Mouse (Mus musculus): Measurements from ENCODE around the gene Cacng8.

Gene Cacng8

DNA sequence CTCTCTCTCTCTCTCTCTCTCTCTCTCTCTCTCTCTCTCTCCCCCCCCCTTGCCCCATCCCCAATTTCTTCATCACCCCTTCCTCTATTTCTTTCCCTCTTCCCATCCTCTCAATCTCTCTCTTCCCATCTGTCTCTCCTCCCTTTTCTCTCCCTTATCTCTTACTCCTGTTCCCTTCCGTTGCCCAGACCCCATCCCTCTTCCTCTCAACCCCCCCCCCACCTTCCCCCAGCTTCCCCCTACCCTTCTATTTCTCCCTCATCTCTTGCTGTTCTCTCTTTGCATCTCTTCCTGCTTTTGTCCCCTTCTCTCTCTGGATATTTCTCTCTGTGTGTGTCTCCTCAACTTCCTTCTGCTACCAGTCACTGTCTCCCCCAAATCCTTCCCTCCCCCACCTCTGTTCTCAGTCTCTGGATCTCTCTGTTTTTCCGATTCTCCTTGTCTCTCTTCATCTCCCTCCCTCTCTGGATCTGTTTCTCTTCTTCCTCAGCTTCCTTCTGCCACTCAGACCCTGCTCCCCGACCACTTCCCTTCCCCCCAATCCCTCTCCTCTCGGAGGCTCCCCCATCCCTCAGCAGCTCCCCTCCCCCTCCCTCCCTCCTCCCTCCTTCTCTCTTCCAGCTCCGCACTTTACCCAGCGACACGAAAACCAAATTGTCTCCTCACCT lies at the start of gene Cacng8:
Gene Cacng8, plus strand, starts transcription at position 271 of the 668 bp plus-strand sequence.
- DNase-seq (ENCODE audit: low read depth, low spot score) = no peak

DNA sequence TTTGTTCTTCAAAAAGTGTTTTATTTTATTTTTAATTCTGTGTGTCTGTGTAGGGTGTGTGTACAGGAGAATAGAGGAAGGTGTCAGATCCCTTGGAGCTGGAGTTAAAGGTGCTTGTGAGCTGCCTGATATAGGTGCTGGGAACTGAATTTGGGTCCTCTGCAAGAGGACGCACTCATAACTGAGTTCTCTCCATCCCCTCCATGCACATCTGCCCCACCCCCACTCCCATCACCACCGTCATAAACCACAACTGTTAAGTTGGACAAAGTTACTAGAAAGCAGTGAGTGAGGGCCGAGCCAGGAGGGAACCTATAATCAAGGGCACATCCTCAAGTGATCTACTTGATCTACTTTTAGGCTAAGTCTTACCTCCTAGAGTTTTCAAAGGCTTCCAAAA lies 46.6 kb upstream of the Cacng8 start:
- DNase-seq (ENCODE audit: low read depth, low spot score) = no peak

DNA sequence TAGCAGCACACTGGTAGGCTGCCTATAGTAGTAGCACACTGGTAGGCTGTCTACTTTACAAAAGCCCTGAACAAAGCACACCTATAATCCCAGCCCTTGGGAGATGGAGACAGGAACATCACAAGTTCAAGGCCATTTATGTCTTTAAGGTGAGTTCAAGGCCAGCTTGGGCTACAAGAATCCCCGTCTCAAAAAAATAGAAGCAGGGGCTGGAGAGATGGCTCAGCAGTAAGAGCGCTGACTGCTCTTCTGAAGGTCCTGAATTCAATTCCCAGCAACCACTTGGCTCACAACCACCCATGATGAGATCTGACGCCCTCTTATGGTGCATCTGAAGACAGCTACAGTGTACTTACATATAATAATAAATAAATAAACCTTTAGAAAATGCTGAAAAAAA lies 45.2 kb upstream of the Cacng8 start:
- DNase-seq (ENCODE audit: low read depth, low spot score) = no peak

DNA sequence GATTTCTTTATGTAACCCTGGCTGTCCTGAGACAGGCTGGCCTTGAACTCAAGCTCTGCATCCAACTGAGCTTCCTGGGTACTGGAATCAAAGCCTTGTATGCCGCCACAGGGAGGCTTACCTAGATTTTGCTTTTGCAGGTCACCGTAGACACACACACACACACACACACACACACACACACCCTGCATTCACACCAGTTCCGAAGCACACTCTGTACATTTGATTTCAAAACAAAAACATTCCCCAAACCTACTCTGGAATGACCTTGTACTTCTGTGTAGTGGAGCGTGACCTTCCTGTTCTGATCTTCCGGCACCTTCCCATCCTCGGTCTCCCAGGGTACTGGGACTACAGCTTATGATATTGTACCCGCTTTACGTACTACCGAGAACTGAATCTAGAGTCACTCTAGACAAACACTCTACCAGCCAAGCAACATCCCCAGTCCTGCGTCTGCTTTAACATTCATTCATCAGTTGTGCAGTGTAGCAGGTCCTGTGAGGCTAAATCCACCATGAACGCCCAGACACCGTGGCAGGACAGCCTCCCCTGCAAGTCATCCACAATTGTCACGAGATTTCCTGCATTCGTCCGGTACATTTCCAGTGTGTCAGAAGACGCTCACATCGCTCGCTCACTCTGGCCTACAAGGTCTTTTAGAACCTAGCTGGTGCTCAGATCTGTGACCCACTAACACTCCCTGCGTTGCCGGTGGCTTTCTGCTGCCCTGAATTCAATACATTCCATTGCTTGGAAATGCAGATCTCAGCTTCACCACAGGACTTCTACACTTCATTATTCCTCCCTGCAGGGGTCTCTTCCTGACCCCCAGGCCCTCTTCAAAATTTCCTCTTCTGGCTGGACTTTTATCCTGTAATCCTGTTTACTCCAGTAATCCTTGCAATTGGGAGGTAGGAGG lies 42.9 kb upstream of the Cacng8 start:
- DNase-seq (ENCODE audit: low read depth, low spot score) = peak; percentile 99

DNA sequence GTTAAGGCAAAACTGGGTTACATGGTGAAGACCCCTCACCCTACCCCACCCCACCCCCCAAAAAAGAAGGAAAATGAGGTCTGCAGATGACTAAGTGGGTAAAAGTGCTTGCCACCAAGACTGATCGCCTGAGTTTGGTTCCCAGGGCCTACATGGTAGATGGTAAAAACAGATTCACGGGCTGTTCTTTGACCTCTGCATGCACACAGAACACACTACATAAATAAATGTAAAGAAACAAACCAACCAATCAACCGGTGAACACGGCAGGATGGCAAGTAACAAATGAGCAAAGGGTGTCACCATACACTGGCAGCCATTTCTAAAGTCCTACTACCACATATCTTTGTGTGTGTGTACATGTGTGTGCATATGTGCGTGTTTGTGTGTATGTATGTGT lies 42.2 kb upstream of the Cacng8 start:
- no peak for DNase-seq (ENCODE audit: low read depth, low spot score)

DNA sequence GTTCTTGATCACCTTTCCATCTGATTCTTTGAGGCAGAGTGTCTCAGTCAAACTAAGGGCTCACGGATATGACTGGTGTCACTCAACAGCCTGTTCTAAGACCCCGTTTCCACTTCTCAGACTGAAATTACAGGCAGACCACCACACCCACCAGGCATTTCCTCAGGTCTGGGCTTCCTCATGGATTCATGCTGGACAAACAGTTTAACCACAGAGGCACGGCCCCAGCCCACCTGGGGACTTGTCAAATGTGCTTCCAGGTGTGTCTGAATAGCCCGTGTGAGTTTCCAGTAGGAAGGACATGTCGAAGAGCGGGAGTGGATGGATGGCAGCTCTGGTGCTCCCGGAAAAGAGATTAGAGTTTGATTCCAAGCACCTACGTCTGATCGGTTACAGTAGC lies 40.7 kb upstream of the Cacng8 start:
- peak; percentile 46 for DNase-seq (ENCODE audit: low read depth, low spot score)

DNA sequence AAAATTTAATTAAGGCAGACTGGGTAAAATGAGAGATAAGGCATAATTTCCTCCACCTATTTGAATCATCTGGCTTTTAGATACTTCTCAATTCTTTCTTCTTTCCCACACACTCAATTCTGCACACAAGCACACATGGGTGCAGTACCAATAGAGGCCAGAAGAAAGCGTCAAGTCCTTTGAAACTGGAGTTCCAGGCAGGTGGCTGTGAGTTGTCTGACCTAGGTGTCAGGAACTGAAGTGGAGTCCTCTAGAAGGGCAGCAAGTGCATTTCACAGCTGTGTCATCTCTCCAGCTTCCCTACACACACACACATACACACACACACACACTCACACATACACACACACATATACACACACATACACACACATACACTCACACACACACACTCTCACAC lies 38.9 kb upstream of the Cacng8 start:
- peak; percentile 56 for DNase-seq (ENCODE audit: low read depth, low spot score)

DNA sequence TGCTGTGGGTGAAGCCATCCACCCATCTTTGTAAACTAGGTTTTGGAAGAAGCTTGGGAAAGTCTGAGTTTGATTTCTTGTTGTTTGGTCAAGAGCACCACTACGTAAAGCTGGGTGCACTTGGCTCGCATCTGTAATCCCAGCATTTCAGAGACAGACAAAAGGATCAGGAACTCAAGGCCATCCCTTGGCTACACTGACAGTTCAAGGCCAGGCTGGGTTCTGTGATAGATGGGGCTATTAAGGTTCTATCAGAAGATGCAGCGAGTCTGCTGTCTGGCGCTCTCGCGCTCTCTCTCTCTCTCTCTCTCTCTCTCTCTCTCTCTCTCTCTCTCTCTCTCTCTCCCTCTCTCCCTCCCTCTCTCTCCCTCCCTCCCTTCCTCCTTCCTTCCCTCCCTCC lies 35.6 kb upstream of the Cacng8 start:
- peak; percentile 59 for DNase-seq (ENCODE audit: low read depth, low spot score)

DNA sequence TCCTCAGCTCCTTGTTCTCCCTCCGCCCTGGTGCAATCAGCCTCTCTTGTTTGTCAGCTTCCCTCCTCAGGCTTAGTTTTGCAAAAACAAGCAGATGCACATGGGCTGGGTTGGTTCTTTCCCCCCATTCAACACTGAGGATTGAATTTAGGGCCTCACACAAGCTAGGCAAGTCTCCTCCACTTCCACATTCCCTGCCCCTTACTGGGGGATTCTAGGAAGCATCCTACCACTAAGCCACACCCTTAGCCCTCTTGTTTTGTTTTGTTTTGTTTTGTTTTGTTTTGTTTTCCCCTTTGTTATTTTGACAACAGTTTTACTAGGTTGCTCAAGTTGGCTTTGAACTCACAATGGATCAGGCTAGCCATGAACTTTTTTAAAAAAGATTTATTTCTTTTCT lies 29.8 kb upstream of the Cacng8 start:
- peak; percentile 55 for DNase-seq (ENCODE audit: low read depth, low spot score)

DNA sequence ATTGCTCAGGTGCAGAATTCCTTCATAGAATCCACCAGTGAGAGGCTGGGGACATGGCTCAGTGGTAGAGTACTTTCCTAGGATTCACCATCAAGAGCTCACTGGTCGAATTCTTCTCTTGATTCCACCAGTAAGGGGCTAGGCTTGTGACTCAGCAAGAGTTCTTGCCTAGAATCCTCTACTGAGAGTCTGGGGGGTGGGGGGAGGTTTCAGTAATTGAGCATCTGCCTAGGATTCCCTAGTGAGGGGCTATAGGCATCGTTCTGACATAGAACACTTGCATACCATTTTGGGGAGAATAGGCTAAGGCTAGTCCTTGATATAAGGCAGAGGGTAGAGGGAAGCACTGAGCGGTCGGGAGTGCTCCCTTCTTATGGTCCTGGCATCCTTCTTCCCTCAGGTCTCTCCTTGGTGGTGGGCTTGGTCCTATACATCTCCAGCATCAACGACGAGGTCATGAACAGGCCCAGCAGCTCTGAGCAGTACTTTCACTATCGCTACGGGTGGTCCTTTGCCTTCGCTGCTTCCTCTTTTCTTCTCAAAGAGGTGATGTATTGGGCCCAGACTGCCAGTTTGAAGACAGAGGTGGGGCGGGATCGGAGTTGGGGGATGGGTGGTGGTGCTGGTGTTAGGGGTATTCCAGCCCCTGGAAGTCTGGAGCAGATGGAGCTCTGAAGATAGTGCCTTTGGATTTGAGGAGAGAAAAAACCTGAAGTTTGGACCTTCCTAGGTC lies 24.8 kb upstream of the Cacng8 start:
- peak; percentile 92 for DNase-seq (ENCODE audit: low read depth, low spot score)

DNA sequence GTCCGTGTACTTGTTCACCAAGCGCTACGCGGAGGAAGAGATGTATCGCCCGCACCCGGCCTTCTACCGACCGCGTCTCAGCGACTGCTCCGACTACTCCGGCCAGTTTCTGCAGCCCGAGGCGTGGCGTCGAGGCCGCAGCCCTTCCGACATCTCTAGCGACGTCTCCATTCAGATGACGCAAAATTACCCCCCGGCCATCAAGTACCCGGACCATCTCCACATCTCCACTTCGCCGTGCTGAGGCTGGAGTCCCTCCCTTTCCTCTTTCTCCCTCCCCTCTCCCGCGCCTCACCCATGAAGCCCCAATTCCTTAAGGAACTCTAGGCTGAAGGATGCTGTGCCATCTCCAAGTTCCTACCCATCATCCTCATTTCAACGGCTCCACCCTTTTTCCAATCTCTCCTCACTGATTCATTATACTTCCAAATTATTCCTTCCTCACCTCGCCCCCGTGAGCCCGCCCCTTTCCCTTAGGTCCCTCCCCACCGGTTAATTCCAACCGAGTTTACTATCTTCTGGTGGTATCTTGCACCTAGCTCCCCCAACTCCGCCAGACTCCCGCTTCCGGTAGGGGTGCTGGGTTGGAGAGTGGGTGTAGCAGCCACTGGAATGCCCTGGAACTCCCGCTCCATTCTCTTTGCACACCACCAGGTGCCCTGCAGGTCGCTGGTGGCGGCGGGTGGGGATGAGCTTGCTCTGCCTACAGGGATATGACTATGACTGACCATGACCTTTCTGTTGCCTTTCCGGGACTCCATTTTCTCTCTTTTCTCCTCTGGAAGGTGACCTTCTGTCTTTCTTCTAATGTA lies 23.6 kb upstream of the Cacng8 start:
- DNase-seq (ENCODE audit: low read depth, low spot score) = peak; percentile 90

DNA sequence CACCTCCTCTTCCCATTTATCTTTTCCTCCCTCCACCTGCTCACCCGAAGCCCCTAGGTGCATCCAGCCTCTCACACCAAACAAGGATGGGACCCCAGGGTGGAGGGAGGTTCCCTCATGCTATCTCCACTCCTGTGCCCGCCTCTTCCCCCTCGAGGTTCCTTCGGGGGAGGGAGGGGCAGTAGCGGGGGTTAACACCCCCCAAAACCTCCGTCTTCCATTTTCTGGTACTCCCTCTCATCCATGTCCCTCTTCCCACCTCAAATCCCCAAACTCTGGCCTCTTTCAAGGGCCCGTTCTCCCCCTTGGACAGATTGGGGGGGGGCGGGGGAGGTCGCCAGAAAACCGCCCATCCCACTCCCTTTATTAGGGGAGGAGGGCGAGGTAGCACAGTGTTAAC lies 22.9 kb upstream of the Cacng8 start:
- peak; percentile 67 for DNase-seq (ENCODE audit: low read depth, low spot score)

DNA sequence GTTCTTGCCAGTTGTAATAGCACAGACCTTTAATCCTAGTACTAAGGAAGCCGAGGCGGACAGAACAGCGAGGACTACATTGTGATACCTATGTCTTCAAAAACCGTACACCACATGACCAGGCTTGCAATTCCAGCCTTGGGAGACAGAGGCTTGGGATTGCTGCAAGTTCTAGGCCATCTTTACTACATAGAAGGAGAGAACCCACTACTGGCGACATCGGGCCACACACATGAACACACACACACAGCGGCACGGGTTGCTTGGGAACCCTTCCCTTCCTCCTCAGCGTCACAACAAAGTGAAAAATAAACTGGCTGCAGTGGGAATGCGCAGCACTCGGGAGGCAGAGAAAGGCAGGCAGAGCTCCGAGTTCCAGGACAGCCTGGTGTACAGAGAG lies 22.2 kb upstream of the Cacng8 start:
- peak; percentile 70 for DNase-seq (ENCODE audit: low read depth, low spot score)

DNA sequence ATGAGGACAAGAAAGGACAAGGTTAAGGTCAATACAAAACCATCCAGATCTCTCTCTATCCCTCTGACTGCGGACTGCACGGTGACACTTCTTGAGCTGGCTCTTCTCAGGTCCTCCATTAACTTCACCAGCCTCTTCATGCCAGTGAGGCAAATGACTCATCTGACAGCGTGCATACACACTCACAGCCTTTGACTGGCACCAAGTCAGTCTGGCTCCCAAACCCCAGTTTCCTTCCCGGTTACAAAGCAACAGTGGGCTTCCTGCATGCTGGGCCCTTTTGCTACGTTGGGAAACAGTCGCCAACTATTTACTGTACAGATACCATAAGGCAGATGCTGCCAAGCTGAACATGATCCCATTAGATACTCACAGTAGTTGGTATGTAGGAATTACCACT lies 21.3 kb upstream of the Cacng8 start:
- DNase-seq (ENCODE audit: low read depth, low spot score) = no peak

DNA sequence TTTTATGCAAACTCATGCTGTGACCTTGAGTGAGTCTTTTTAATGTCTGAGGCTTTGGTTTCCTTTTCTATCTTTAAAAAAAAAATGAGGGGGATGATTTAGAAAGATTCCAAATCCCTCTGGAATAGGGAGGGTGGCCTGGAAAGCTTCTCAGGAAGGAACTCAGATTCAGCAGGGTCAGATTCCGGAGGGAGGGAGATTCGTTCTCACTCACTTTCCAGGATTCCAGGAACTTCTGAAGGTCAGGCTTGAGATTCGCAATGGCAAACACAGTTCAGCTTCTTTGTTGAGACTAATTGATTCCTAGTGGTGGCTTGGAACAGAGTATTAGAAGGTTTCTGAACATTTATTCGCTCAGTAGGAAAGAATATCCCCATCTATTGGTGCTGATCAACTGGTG lies 20.1 kb upstream of the Cacng8 start:
- peak; percentile 74 for DNase-seq (ENCODE audit: low read depth, low spot score)

DNA sequence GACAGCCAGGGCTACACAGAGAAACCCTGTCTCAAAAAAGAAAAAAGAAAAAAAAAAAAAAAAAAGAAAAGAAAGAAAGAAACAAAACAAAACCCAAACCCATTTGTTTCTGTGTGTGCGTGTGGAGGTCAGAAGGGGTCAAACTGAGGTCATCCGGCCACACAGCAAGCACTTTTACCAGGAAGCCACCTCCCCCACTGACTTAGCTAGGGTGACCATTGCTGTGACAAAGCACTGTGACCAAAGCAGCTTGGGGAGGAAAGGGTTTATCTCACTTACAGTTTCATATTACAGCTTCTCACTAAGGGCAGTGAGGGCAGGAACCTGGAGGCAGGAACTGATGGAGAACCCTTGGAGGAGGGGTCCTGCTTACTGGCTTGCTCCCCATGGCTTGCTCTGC lies 18.1 kb upstream of the Cacng8 start:
- DNase-seq (ENCODE audit: low read depth, low spot score) = peak; percentile 86

DNA sequence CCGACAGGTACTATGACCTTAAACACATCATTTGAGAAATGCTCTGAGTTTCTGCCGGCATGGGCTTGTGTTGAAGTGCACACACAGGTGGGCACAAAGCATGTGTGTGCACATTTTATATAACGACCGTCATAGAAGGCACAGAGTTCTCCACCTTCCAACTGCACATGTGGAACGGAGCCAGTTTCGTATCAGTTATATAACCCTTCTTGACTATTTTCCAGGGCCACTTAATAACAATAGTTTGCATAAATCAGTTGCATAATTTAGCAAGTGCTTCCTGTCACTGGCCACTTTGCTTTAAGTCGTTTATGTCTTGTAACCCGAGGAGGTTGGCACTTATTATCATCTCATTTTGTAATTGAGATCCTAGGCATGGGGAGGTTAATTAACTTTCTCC lies 16.7 kb upstream of the Cacng8 start:
- DNase-seq (ENCODE audit: low read depth, low spot score) = no peak

DNA sequence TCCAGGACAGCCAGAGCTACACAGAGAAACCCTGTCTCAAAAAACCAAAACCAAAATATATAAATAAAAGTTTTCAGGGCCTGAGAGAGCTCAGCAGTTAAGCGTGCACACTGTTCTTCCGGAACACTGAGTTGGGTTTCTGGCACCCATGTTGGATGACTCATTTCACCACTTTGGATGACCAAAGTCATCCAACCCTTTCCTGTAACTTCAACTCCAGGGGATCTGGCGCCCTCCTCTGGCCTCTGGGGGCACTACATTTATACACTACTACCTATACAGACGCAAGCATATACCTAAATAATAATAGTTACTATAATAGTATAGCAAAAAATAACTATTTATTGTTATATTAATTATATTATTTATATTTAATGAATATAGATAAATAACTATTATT lies 13.7 kb upstream of the Cacng8 start:
- DNase-seq (ENCODE audit: low read depth, low spot score) = peak; percentile 78

DNA sequence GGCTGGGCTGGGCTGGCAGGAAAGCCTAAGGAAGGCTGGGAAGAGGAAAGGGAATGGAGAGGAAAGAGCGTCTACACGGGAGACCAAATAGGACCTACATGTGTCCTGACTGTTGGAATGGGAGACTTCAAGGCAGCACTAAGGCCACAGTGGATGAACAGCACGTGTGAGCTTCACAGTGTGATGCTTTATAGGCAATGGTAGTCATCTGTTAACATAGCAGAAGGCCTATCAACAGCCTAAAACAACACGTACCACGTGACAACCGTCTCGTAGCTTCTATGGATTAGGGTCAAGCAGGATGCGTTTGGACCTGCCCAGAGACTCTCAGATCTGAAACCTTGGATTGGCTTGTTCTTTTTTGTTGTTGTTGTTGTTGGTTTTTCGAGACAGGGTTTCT lies 8.4 kb upstream of the Cacng8 start:
- no peak for DNase-seq (ENCODE audit: low read depth, low spot score)

DNA sequence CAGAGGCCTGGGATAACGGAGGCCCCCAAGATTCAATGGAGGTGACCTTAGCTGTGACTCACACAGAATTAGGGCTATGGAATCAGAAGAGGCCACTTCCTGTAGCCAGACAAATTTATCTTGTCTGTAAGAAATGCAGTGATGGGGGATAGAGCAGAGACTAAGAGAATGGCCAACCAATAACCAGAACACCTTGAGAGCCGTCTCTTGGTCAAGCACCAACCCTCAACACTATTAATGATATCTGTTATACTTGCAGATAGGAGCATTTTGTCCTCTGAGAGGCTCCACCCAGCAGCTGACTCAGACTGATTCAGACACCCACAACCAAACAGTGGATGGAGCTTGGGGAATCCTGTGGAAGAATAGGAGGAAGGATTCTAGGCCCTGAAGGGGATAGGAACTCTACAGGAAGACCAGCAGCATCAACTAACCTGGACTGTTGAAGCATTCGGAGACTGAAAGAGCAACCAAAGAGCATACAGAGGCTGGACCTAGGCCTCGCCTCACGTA lies 5.6 kb upstream of the Cacng8 start:
- no peak for DNase-seq (ENCODE audit: low read depth, low spot score)

DNA sequence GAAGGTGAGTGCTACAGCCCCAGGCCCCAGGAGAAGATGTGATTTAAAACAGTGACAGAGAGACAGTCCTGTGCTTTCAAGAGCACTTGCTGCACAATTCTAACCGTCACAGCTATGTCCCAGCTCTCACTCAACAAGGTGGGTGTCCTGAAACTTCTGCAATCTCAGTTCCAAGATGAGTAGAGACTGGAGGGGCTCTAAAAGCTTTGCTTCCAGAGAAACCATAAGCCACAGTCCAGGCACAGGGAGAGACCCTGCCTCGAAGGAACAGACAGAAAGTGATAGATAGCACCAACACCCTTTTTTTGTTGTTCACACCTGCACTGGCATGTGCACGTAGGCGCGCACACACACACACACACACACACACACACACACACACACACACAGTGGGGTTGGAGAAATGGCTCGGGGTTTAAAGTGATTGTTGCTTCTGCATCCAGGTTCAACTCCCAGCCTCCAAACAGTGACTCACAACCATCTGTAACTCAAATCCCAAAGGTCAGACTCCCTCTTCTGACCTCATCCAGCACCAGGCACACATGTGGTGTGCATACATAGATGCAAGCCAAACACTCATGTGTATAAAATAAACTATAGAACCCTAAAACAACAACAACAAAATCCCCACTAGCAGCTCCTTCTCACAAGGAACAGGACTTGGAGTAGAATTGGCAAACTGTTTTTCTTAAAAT lies 4.3 kb upstream of the Cacng8 start:
- no peak for DNase-seq (ENCODE audit: low read depth, low spot score)

All from ES-CJ7 (cell line).